Mouse (Mus musculus) limb, embryonic 11.5 days (tissue): ENCODE results near the gene Nek6. TPM values are rescaled to one million over a fixed set of nuclear protein-coding genes. Genes with fewer than 3 reads are reported as not detected.
A peak's percentile ranks its signal among the peaks of the same experiment; 100 is the strongest.

Experiments
- ATAC-seq: fragments of 200-750 bp; cut with Nextera tagmentation; 2 replicates; pipeline ENCODE4 v1.8.0; 2017; ENCODE audit warnings: low read depth; ENCODE audit not compliant: insufficient number of reproducible peaks, low FRiP score, low TSS enrichment
- DNase-seq: peaks from one replicate; pipeline ENCODE4 v3.0.0-alpha.2; 2015; ENCODE audit warnings: low spot score
- H3K27ac ChIP-seq: fragments of 300-500 bp; sonication (generic); replicated peaks from 2 replicates; pipeline ENCODE4 v1.5.1; 2014; ENCODE audit warnings: low read depth, mild to moderate bottlenecking, low read length
- H3K27me3 ChIP-seq: fragments of 300-500 bp; sonication (generic); 2 replicates; pipeline ENCODE4 v1.6.1; 2014; ENCODE audit warnings: mild to moderate bottlenecking, low read length, mixed read lengths; ENCODE audit not compliant: control insufficient read depth, insufficient read depth
- H3K36me3 ChIP-seq: fragments of 300-500 bp; sonication (generic); 2 replicates; pipeline ENCODE4 v1.6.1; 2014; ENCODE audit warnings: mild to moderate bottlenecking, low read length, moderate library complexity, mixed read lengths; ENCODE audit not compliant: control insufficient read depth, insufficient read depth
- H3K4me1 ChIP-seq: fragments of 300-500 bp; sonication (generic); 2 replicates; pipeline ENCODE4 v1.6.1; 2014; ENCODE audit warnings: low read length, mixed read lengths; ENCODE audit not compliant: control insufficient read depth, insufficient read depth
- H3K4me2 ChIP-seq: fragments of 300-500 bp; sonication (generic); 2 replicates; pipeline ENCODE4 v1.6.1; 2014; ENCODE audit warnings: low read depth, mild to moderate bottlenecking, moderate library complexity; ENCODE audit not compliant: severe bottlenecking
- H3K4me3 ChIP-seq: fragments of 300-500 bp; sonication (generic); 2 replicates; pipeline ENCODE4 v1.5.1; 2014; ENCODE audit warnings: low read depth, low read length
- H3K9ac ChIP-seq: fragments of 300-500 bp; sonication (generic); 2 replicates; pipeline ENCODE4 v1.6.1; 2014; ENCODE audit warnings: mild to moderate bottlenecking, low read length
- H3K9me3 ChIP-seq: fragments of 300-500 bp; sonication (generic); 2 replicates; pipeline ENCODE4 v1.6.1; 2016; ENCODE audit warnings: low read length; ENCODE audit not compliant: control insufficient read depth
- WGBS: fragments of 180-500 bp; shearing (Covaris S2); extraction: QIAGEN DNeasy Blood & Tissue Kit; methylation state at CpG from one replicate; pipeline ENCODE4 v1.1.7; 2014; 5-methylcytosine and 5-hydroxymethylcytosine counted together
- polyA plus RNA-seq: library from polyadenylated mRNA; unstranded; fragments of >200 nt; fragmentation: Nextera tagmentation; extraction: Ambion mirVana; gene quantifications from 2 replicates; pipeline ENCODE4 v1.2.1, GENCODE M21; 2014

The Nek6 gene
- polyA plus RNA-seq, 1 experiment from 2014 or later = 108 TPM

- peak overlapping the region; percentile 49 for H3K9ac ChIP-seq
- no peak for ATAC-seq
- peaks cover 27% of the 10 kb centered on the region for H3K4me1 ChIP-seq
These were observed 1.7 kb downstream of the Nek6 start for GRCm38 (mm10) chr2:38513183-38513529.

DNA sequence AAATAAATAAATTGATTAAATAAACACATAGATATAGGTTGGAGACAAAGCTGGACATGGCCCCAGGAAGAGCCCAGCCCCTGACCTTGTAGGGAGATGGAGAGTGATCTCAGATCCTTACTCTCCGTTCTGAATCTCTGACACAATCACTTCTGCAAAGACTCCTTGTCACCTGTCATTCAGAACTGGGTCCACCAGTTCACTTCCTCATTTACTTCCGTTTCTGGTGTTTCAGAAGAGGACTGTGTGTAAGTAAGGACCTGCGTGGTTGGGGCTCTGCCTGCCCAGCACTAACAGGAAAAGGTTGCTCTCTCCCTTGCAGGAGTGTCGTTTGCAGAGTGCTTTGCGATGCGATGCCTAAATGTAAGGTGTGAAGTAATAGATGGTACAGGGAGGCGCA lies 3.0 kb downstream of the Nek6 start:
- Histone ChIP-seq H3K9me3 (no peaks in the 10 kb centered on the region), H3K4me3 (no peak overlapping the region), H3K4me1 (peaks cover 27% of the 10 kb centered on the region), H3K4me2 (no peak overlapping the region), H3K36me3 (no peaks in the 10 kb centered on the region), H3K9ac (no peak overlapping the region), H3K27me3 (no peaks in the 10 kb centered on the region), H3K27ac (no peak overlapping the region)
- DNase-seq (no peak), ATAC-seq (no peak)
- 55% methylated on average over 7 of the region's 7 CpGs for WGBS

More at GRCm38 (mm10) chr2:38513183-38513529, 1.7 kb downstream of the Nek6 start:
- no peaks in the 10 kb centered on the region for H3K36me3 ChIP-seq
- WGBS = 62% methylated on average over 2 of the region's 2 CpGs
- 0 out of 2 replicates have a peak overlapping the region, but pooled peaks have one; percentile 14 for H3K27ac ChIP-seq
- H3K4me3 ChIP-seq = peak overlapping the region; percentile 80; the same call in 1 of the 2 replicates
- H3K27me3 ChIP-seq = no peaks in the 10 kb centered on the region
- no peaks in the 10 kb centered on the region for H3K9me3 ChIP-seq
- H3K4me2 ChIP-seq = peak overlapping the region; percentile 67
- no peak for DNase-seq

- Histone ChIP-seq H3K9me3 (no peaks in the 10 kb centered on the region), H3K9ac (no peak overlapping the region), H3K27me3 (no peaks in the 10 kb centered on the region), H3K4me3 (no peak overlapping the region), H3K27ac (no peak overlapping the region), H3K4me1 (peaks cover 27% of the 10 kb centered on the region), H3K36me3 (no peaks in the 10 kb centered on the region), H3K4me2 (peak overlapping the region; percentile 15; the same call in 1 of the 2 replicates)
- no peak for DNase-seq
- ATAC-seq = no peak; the same call in 1 of the 2 replicates
- 41% methylated on average over 6 of the region's 6 CpGs for WGBS
These were observed 4.0 kb downstream of the Nek6 start for GRCm38 (mm10) chr2:38515446-38515845.

DNA sequence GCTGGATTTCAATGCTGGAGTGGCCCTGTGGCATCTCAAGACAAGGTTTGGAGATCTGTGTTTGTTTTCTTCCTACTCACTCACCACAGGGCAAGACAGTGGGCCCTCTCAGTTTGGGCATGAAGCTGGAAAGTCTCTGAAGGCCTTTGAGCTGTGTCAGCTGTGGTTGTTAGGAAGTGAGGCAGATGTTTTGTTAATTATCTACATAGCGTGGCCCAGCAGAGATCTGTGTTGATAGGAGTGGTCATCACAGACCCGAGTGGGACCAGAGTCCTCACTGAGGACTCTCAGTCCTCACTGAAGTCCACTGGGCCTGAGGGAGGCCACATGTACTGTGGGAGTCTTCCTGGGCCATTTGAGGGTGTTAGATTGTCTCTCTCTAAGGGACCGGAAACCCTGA lies 5.0 kb downstream of the Nek6 start:
- DNase-seq (no peak), ATAC-seq (no peak)
- Histone ChIP-seq H3K27me3 (no peaks in the 10 kb centered on the region), H3K27ac (no peak overlapping the region), H3K4me3 (no peak overlapping the region), H3K36me3 (no peaks in the 10 kb centered on the region), H3K4me1 (peaks cover 25% of the 10 kb centered on the region), H3K4me2 (no peak overlapping the region), H3K9ac (no peak overlapping the region), H3K9me3 (no peaks in the 10 kb centered on the region)
- 77% methylated on average over 3 of the region's 3 CpGs for WGBS

DNA sequence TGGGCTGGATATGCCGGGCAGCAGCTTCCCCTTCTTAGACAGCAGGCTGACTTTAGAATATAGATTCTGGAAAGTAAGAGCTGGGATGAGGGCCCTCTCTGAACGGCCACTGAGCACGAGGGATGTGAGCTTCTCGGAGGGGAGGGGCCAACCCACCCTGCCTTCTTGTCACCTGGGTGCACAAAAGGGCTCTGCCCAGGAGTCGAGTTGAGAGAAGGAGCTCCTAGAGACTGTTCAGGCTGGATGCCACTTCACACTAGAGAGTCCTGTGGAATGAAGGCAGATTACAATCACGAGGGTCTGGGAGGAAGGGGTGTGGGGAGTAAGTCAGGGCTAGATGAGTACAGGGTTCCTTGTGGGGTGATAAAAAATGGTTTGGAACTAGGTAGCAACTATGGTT lies 5.6 kb downstream of the Nek6 start:
- Histone ChIP-seq H3K27ac (no peak overlapping the region), H3K4me1 (peaks cover 25% of the 10 kb centered on the region), H3K4me3 (no peak overlapping the region), H3K4me2 (no peak overlapping the region), H3K36me3 (no peaks in the 10 kb centered on the region), H3K9me3 (no peaks in the 10 kb centered on the region), H3K9ac (no peak overlapping the region), H3K27me3 (no peaks in the 10 kb centered on the region)
- WGBS = 80% methylated on average over 6 of the region's 6 CpGs
- no peak for DNase-seq
- ATAC-seq = no peak

DNA sequence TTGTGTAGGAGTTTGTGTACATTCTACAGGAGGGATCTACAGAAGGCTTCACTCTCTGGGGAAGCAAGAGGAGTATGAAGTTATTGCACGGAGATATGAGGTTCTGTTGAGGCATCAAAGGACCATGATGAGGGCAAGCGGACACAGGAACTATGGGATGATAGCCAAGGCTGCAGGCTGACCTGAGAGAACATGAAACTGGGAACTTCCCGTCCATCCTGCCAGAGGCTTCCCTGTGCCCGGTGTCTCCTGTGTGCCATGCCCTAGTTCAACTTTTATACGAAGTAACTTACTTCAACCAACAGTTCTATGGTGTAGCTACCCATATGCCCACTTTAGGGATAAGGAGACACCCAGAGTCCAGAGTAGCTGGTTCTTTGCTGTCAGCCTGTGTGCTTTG lies 7.3 kb downstream of the Nek6 start:
- H3K27ac ChIP-seq = no peak overlapping the region
- no peak for DNase-seq
- H3K9ac ChIP-seq = no peak overlapping the region
- no peaks in the 10 kb centered on the region for H3K9me3 ChIP-seq
- WGBS = 93% methylated on average over 5 of the region's 5 CpGs
- no peak overlapping the region for H3K4me2 ChIP-seq
- no peaks in the 10 kb centered on the region for H3K27me3 ChIP-seq
- H3K36me3 ChIP-seq = no peaks in the 10 kb centered on the region
- ATAC-seq = no peak
- no peak overlapping the region for H3K4me3 ChIP-seq
- peaks cover 17% of the 10 kb centered on the region for H3K4me1 ChIP-seq

DNA sequence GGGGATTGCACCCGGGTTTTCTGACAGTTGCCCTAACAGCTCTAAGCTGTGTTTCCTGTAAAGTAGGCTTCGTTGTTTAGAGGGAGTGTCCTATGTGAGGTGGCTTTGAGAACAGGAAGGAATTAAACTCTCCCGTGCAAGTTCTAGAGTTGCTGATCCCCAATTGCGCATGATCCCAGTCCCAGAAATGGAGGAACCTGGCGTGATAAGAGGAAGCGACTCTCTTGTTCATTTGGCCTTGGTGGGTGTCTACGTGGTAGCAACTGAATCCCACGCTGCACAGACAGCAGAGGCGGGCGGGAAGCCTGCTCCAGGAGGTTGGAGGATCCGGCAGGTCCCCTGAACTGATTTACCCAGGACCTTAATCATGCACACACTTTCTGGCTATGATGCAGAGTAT lies 8.5 kb downstream of the Nek6 start:
- Histone ChIP-seq H3K4me1 (peaks cover 12% of the 10 kb centered on the region), H3K4me3 (no peak overlapping the region)
- 84% methylated on average over 11 of the region's 11 CpGs for WGBS

DNA sequence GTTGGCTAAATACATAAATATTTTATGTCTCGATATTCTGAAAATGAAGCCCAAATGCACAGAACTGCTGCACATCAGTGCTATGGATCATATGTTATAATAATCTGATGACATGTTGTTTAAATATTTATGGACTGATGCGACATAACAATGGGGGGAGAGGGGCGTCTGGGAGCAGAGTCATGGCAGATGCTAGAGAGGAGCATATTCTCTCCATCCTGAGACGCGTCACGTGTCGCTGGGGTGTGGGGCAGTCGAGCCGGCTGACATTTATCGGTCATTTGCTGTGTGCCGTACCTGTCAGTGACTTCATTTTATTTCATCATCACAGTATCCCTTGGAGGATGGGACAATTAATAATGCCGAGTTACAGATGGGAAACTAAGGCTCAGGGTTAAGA lies 10.2 kb downstream of the Nek6 start:
- DNase-seq = no peak
- no peak overlapping the region for H3K4me2 ChIP-seq
- no peak for ATAC-seq
- no peaks in the 10 kb centered on the region for H3K27me3 ChIP-seq
- H3K9ac ChIP-seq = no peak overlapping the region
- H3K4me1 ChIP-seq = 0 out of 2 replicates have a peak, but pooled peaks cover 1% of the 10 kb centered on the region
- no peak overlapping the region for H3K4me3 ChIP-seq
- H3K9me3 ChIP-seq = no peaks in the 10 kb centered on the region
- H3K27ac ChIP-seq = no peak overlapping the region
- WGBS = 90% methylated on average over 12 of the region's 12 CpGs
- no peaks in the 10 kb centered on the region for H3K36me3 ChIP-seq

More for the DNA sequence above, 8.5 kb downstream of the Nek6 start:
- Histone ChIP-seq H3K27ac (no peak overlapping the region), H3K9me3 (no peaks in the 10 kb centered on the region), H3K27me3 (no peaks in the 10 kb centered on the region), H3K36me3 (no peaks in the 10 kb centered on the region), H3K9ac (no peak overlapping the region), H3K4me2 (no peak overlapping the region)
- ATAC-seq (no peak), DNase-seq (no peak)

- DNase-seq = no peak
- Histone ChIP-seq H3K27me3 (no peaks in the 10 kb centered on the region), H3K27ac (no peak overlapping the region), H3K9me3 (no peaks in the 10 kb centered on the region), H3K4me3 (no peak overlapping the region), H3K4me2 (no peak overlapping the region), H3K36me3 (no peaks in the 10 kb centered on the region), H3K4me1 (no peaks in the 10 kb centered on the region), H3K9ac (no peak overlapping the region)
- 65% methylated on average over 2 of the region's 2 CpGs for WGBS
- no peak for ATAC-seq
These were observed 10.9 kb downstream of the Nek6 start for GRCm38 (mm10) chr2:38522354-38522753.
